Mouse (Mus musculus) ES-E14 (cell line): ENCODE data around the gene Lamb3.

Source experiments
- HCFC1 ChIP-seq: IDR thresholded peaks from 2 replicates; pipeline ENCODE4 v1.6.1; 2012; ENCODE audit warnings: low read length, inconsistent platforms, borderline replicate concordance; ENCODE audit not compliant: insufficient read depth
- MAFK ChIP-seq: IDR thresholded peaks from 2 replicates; pipeline ENCODE4 v1.6.1; 2014; ENCODE audit warnings: mild to moderate bottlenecking, low read depth, low read length, inconsistent platforms; ENCODE audit not compliant: insufficient read depth
- ZNF384 ChIP-seq: IDR thresholded peaks from 2 replicates; pipeline ENCODE4 v1.6.1; 2012; ENCODE audit warnings: low read depth, low read length, inconsistent platforms

- TF ChIP-seq HCFC1 (no peak), MAFK (no peak), ZNF384 (no peak)
Observed at GRCm38 (mm10) chr1:193259559-193259958, 52.1 kb downstream of the Lamb3 start.
